Mouse (Mus musculus) adrenal gland, postnatal 4 days (tissue): ENCODE results near the gene Defb13. TPM values are rescaled to one million over a fixed set of nuclear protein-coding genes. Genes with fewer than 3 reads are reported as not detected.
"Not testable (repeated sequence)": the region's sequence is repeated elsewhere in the genome, so short reads cannot be mapped to it uniquely, and the experiment has no call there.

Source experiments
- DNase-seq, 2 experiments: peaks; one replicate each; pipeline ENCODE4 v3.0.0; 2021 to 2022; ENCODE audit warnings: low spot score in 2 of 2, mixed read lengths in 2 of 2
- long read RNA-seq, 2 experiments: library from polyadenylated mRNA; stranded (forward); transcript quantifications; one replicate each; pipeline ENCODE4 v2.0.0; 2021
- total RNA-seq, 2 experiments: library from RNA; stranded (reverse); gene quantifications; 2 replicates each; pipeline ENCODE4 v1.2.3; 2021

Gene Defb13
- total RNA-seq = not detected
- long read RNA-seq, experiment 1 = 0 reads
- long read RNA-seq, experiment 2 = 0 reads

- DNase-seq = no peak
These were observed at the start of gene Defb13 for GRCm38 (mm10) chr8:21946462-21946861. Gene Defb13 (plus strand): TSS chr8:21946762.

DNA sequence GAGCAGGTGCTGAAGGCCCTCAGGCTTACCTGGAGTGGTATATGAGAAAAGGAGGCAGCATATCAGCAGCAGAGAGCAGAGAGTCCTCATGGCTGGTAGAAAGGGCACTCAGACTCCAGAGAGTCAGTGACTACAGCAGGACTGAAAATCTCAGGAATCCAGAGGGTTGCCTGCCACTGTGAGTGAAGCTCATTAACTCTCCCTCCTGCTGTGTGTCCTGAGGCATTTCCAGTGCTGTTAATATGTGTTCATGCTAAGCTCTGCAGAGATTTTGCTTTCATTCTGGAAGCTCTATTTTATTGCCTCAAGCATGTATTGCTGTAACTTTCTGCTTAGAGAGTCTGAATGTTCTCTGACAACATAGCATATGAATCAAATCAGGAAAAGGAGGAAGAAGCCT, 40.3 kb upstream of the Defb13 start, which contains the start of gene Defb11:
Defb11 (minus strand) TSS at position 123 of the 400 bp plus-strand sequence.
- not testable (repeated sequence) for DNase-seq

DNA sequence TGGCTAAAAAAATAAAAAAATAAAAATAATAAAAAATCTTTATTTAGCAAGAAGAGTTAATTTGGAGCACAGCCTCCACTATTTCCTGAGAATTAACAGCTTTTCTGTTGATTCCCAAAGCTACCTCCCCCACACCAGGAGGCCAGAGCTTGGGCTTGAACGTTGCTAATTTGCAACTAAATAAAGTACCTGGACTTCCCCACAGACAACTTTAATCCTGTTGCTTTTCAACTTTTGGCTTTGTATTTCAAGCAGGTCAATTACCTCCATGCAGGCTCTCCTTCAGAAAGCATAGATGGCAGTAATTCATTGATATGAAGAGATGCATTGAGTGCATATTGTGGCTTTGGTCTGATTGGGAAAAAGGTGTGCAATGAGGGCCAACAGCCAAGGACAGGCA, 34.6 kb upstream of the Defb13 start:
- no peak for DNase-seq

DNA sequence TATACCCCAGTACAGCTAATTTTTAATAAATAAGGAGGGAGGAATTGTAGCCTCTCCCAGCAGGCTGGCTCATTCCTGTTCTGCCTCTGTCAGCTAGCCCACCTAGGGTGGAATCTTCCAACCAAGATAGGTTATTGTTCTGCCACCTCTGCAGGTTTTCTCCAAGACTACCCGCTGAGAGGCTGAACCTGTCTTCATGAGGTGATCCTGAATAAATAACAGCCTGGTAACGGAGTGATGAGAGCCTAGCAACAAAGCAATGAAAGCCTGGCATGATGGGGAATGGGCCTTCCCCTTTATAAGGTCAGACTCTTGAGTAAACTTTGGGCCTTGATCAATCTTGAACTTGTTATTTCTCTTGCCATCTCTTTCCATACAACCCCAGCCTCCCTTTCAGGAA, 34.0 kb upstream of the Defb13 start:
- DNase-seq = no peak

- no peak for DNase-seq
These were observed 30.9 kb upstream of the Defb13 start for GRCm38 (mm10) chr8:21915625-21916024.

- DNase-seq = not testable (repeated sequence)
These were observed 15.8 kb upstream of the Defb13 start for GRCm38 (mm10) chr8:21930754-21931153.

GRCm38 (mm10) chr8:21932610-21933009, 14.0 kb upstream of the Defb13 start, which contains the start of gene Defb15:
Gene Defb15 (minus strand): TSS chr8:21932710.
- DNase-seq = no peak

GRCm38 (mm10) chr8:21938052-21938451, 8.5 kb upstream of the Defb13 start, which contains the start of gene Defb35:
Gene Defb35 (plus strand): TSS chr8:21938352.
- DNase-seq = not testable (repeated sequence)

- no peak for DNase-seq
These were observed 902 bp downstream of the Defb13 start for GRCm38 (mm10) chr8:21947311-21948017.

DNA sequence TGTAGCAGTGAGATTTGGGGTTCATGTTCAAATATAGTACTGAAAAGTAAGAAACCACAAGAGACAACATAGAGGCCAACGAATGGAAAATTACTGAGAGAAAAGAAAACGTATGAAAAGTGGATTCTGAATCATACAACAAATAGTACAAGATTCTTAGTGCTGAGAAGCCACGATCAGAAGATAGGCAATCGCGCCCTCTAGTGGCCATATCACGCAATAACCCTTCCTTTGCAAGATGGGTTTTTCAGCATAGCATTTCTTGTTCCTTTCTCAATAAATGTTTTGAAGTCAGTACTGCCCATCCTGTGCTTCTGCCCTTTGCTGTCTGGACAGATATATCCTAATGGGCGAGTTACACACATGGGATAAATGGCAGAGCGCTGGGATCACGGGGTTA, 8.8 kb downstream of the Defb13 start:
- DNase-seq = peak in 1 of 2 experiments; percentile 6

- DNase-seq = no peak
These were observed 9.8 kb downstream of the Defb13 start for GRCm38 (mm10) chr8:21956336-21956735.

- no peak for DNase-seq
These were observed 11.9 kb downstream of the Defb13 start, which contains the start of gene Fam90a1a for GRCm38 (mm10) chr8:21958414-21958813. Gene Fam90a1a (plus strand): TSS chr8:21958714.

DNA sequence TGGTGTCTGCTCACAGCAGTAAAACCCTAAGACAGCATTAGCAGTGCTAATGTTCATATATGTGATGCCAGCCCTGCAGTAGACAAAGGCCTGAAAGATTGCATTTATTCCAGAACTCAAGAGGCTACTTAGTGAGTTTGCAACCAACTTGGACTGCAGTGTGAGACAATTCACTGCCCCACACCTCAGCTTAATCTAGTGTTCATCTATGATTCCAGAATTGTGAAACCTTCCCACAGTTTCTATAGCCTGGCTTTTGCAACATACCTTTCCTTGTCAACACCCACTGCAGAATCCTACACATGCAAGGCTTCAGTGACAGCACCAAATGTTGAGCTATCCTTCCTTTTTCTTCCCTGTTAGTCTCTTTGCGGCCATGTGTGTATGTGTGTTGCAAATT, 20.1 kb downstream of the Defb13 start:
- no peak for DNase-seq

- no peak for DNase-seq
These were observed 22.9 kb downstream of the Defb13 start, which contains the start of gene Ccdc70 for GRCm38 (mm10) chr8:21969475-21969874. Gene Ccdc70 (plus strand): TSS chr8:21969775.

GRCm38 (mm10) chr8:21978193-21978592, 31.6 kb downstream of the Defb13 start:
- DNase-seq = no peak

GRCm38 (mm10) chr8:21981664-21982337, 35.2 kb downstream of the Defb13 start:
- no peak for DNase-seq

GRCm38 (mm10) chr8:21992184-21992583, 45.6 kb downstream of the Defb13 start:
- DNase-seq = no peak

DNA sequence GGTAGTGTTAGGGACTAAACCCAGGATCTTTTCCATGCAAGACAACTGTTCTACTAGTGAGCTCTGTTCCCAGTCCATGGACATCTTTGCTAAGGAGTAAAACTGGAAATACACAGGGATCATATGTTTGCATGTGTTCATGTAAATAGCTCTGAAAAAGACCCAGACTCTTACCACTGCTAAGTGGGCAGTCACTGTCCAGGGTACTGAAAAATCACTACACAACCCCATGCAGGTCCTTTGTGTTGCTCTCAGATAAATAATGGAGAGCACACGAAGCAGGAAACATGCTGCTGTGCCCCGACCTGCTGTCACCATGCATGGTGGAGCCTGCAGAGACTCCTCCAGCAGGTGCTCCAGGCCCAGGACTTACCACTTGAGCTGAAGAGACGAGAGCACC, 48.6 kb downstream of the Defb13 start:
- DNase-seq = no peak
